Mouse (Mus musculus): ENCODE data around the gene Emc8. TPM values are rescaled to one million over a fixed set of nuclear protein-coding genes. Genes with fewer than 3 reads are reported as not detected.

Gene Emc8
- 10 to 100 TPM; 28.6 to 34.8 TPM for total RNA-seq (2023)

DNA sequence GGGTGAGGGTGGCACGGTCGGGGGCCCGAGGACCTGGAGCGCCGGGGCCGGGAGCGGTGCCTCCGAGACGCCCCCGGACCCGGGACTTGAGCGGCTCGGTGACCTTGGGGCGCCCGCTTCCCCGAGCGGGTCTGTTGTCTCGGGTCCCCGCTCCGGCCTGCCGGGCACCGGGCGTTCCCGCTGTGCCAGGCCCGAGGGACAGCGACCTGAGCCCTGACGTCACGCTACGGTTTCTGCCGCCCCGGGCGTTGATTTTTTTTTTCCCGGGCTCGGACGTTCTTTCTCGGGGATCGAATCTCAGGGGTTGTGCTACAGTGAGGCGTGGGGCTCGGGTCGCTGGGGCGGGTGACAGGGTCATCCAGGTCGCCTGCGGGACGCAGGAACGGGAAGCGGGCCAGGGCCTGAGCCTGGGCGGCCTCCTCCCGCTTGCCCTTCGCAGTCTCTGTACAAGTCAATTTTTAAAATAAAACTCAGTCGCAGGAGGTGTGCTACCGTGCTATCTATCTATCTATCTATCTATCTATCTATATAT is at the start of gene Emc8:
Emc8 (minus strand) TSS at position 200 of the 532 bp plus-strand sequence.

DNA sequence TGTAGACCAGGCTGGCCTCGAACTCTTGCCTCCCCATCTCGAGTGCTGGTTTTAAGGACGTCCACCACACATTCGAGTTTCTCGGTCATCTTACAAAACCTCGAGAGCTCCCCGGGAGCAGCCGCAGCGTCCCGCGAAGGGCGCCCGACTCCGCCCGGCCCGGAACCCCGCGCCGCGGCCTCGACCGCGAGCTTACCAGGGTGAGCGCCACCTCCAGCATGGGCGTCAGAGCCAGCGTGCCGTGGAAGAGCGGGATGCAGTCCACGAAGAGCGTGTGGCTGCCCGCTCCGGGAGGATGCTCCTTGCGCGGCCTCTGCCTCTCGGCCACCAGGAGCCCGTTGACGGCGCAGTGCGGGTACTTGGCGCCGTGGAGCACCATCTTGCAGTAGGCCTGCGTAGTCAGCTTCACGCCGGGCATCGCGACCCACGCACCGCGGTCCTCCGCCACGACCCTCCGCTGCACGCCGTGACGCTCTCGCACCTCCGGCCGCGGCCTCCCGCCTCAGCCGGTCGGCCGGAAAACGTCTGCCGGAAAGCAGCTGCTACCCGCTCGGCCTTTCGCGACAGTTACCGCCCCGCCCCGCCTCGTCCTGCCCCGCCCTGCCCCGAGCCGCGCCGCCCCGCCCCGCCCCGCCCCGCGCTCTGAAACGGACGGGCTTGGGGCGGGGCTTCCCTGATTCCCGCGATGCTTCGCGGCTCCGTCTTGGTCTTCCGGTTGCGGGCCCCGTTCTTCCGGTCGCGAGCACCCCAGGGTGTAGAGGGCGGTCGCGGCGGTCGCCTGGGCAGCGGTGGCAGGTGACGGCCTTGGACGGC is 606 bp downstream of the Emc8 start, which contains the start of the genes Gm27021 and Cox4i1:
Gm27021 (minus strand) TSS at position 519 of the 813 bp plus-strand sequence.
Cox4i1 (plus strand) TSS at position 662 of the 813 bp plus-strand sequence.

DNA sequence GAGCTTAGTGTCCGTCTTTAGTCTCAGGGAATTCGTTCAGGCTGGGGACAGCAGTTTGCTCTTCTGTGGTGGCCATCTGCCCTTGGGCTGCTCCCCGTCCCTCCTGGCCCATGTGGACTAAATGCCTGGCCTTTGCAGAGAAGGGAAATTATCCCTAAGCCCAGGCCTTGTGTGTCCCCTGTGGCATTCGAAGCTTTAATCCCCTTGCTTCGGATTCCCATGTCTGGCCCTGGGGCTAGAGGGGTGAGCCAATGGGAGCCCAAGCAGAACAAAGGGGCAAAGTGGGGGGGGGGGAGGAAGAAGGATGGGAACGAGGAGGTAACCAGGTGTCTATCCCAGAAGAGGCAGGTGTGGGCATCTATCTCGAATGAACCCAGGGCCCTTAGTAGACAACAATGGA is 20.8 kb downstream of the Emc8 start, which contains the start of gene 1190005I06Rik:
1190005I06Rik (minus strand) TSS at position 101 of the 400 bp plus-strand sequence.

Other genes starting within 250 kb of the Emc8 start
- 1 to 10 TPM; 3.9 to 4.8 TPM for gene Gins2, start 79.3 kb downstream of the Emc8 start, total RNA-seq (2023)
- not detected for gene 1190005I06Rik, start 20.9 kb downstream of the Emc8 start, total RNA-seq (2023)
- not detected for gene Gm27021, start 494 bp downstream of the Emc8 start, total RNA-seq (2023)
- 100 to 1,000 TPM; 389 to 443 TPM for gene Cox4i1, start 351 bp downstream of the Emc8 start, total RNA-seq (2023)
- 100 to 1,000 TPM; 392 to 454 TPM for gene Irf8, start 67.8 kb upstream of the Emc8 start, total RNA-seq (2023)